In the genomic region with DNA sequence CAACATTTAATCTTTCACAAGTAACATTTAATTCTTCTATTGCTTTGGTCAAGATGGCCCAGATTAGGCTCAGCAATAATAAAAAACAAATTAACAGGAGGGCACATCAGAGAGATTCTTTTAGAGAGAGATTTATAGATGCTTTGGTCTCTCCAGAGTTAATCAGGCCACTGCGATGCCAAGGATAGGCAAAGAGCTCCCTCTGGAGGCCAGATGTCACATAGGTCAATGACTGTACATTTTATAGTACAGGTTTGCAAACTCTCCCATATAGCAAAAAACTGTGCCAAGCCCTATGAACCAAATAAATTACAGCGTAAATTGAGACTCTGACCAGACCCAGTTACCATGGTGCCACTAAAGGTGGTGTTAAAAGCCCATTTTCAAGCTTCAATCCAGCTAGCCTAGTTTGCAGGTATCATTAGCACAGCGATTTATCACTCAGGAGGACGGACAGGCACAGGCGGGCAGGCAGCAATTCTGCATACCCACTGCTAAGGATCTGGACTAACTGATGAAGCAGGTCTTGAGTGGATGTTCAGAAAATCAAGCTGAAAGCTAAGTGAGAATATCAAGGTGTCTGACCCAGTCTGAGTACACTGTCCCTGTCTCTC, we compare ENCODE assay signal across 8 mouse cellular contexts. TPM values are rescaled to one million over a fixed set of nuclear protein-coding genes. Genes with fewer than 3 reads are reported as not detected.
DNase-seq lines count a peak whose midpoint lies in the region; ATAC-seq and TF ChIP-seq lines count a peak whose summit lies in the region.

No protein-coding gene starts in this region.

- TF ChIP-seq CTCF in cortical plate, adult 2 months (IDR thresholded peaks at IDR 0.05; ENCODE audit: extremely low read depth, insufficient read depth, low read length) = peak; percentile 88

- peak; percentile 71 for DNase-seq in urinary bladder, postnatal 14 days (ENCODE audit: low spot score)
- DNase-seq in urinary bladder, adult 2 months (ENCODE audit: low spot score) = no peak
- peak; percentile 49 to 78 for DNase-seq in heart, adult 18-20 months
- peak; percentile 67 for DNase-seq in kidney, adult 9 months
- DNase-seq in spleen, postnatal 10 days (ENCODE audit: low spot score in 2 of 2) = peak; percentile 24 to 73

- ATAC-seq in limb, embryonic 12.5 days (ENCODE audit: insufficient number of reproducible peaks, insufficient read depth, low FRiP score, low TSS enrichment, low read depth) = 0 out of 2 replicates have a peak, but pooled peaks have one; percentile 52
- 0 out of 2 replicates have a peak, but pooled peaks have one; percentile 70 for ATAC-seq in monocyte, adult 5-6 weeks (replicated peaks; ENCODE audit: insufficient number of reproducible peaks, low FRiP score, low TSS enrichment, poor library complexity, severe bottlenecking)

- H3K4me3 ChIP-seq in cortical plate, adult 2 months (ENCODE audit: insufficient read depth, low read length) = no peak overlapping the region
- H3K4me3 ChIP-seq in limb, embryonic 12.5 days (replicated peaks) = no peak overlapping the region

- no peaks in the 10 kb centered on the region for H3K9me3 ChIP-seq in limb, embryonic 12.5 days

- no peaks in the 10 kb centered on the region for H3K4me1 ChIP-seq in cortical plate, adult 2 months (ENCODE audit: control insufficient read depth, insufficient read depth, low read length)
- H3K4me1 ChIP-seq in limb, embryonic 12.5 days (replicated peaks) = no peaks in the 10 kb centered on the region

- no peak overlapping the region for H3K9ac ChIP-seq in limb, embryonic 12.5 days (replicated peaks)

- no peak overlapping the region for H3K4me2 ChIP-seq in limb, embryonic 12.5 days

- H3K27ac ChIP-seq in cortical plate, adult 2 months (ENCODE audit: insufficient read depth, low read length) = no peak overlapping the region
- no peak overlapping the region for H3K27ac ChIP-seq in limb, embryonic 12.5 days

- WGBS in limb, embryonic 12.5 days = 43% methylated on average over 5 of the region's 5 CpGs

- TF ChIP-seq POLR2A in cortical plate, adult 2 months (IDR thresholded peaks at IDR 0.05; ENCODE audit: extremely low read depth, insufficient read depth, low read length) = no peak

- no peaks in the 10 kb centered on the region for H3K36me3 ChIP-seq in limb, embryonic 12.5 days

- H3K27me3 ChIP-seq in limb, embryonic 12.5 days = no peaks in the 10 kb centered on the region

RNA-seq across cellular contexts. Expression of a gene that starts 20.3 kb away (rescaled TPM):
- 0.32 and 0.45 TPM in 2 replicates for polyA plus RNA-seq in urinary bladder, adult 2 months (2012; rRNA removed)
- polyA plus RNA-seq in cortical plate, adult 2 months (2012; rRNA removed) = not detected in 2 replicates
- total RNA-seq in heart, adult 18-20 months (2021) = under 1 TPM; 0.10 to 0.18 TPM
- polyA plus RNA-seq in limb, embryonic 12.5 days (2016; fragmentation: Nextera tagmentation; extraction: Ambion mirVana) = 0.15 TPM in 1 of 2 replicates, not detected in the other
- total RNA-seq in monocyte, adult 5-6 weeks (2017) = 0.58 TPM in 1 of 3 replicates, not detected in the others

RNA-seq across cellular contexts. Expression of a gene that starts 23.4 kb away (rescaled TPM):
- polyA plus RNA-seq in urinary bladder, adult 2 months (2012; rRNA removed) = 1.6 and 2.5 TPM in 2 replicates
- 0.45 and 0.52 TPM in 2 replicates for polyA plus RNA-seq in cortical plate, adult 2 months (2012; rRNA removed)
- total RNA-seq in heart, adult 18-20 months (2021) = not detected
- 0.09 and 0.19 TPM in 2 replicates for polyA plus RNA-seq in limb, embryonic 12.5 days (2016; fragmentation: Nextera tagmentation; extraction: Ambion mirVana)
- total RNA-seq in monocyte, adult 5-6 weeks (2017) = not detected in 3 replicates
